Mouse (Mus musculus) MEL (cell line): ENCODE results near the gene Myh10.

Experiments
- CHD2 ChIP-seq: IDR thresholded peaks from 2 replicates; pipeline ENCODE4 v1.6.1; 2011; ENCODE audit warnings: low read length, improper control_type of control experiment
- CTCF ChIP-seq, 3 experiments: IDR thresholded peaks in 2 of 3; conservative IDR thresholded peaks in 1 of 3; 2 replicates each; pipeline ENCODE4 v1.5.1; 2011 to 2012; ENCODE audit warnings: low read length in 3 of 3, low read depth in 2 of 3, mild to moderate bottlenecking in 2 of 3, improper control_type of control experiment in 1 of 3, inconsistent platforms in 1 of 3, mixed read lengths in 1 of 3, moderate library complexity in 1 of 3; ENCODE audit not compliant: control insufficient read depth in 1 of 3, insufficient read depth in 1 of 3, poor library complexity in 1 of 3, severe bottlenecking in 1 of 3
- ELF1 ChIP-seq: IDR thresholded peaks from 2 replicates; pipeline ENCODE4 v1.6.1; 2014; ENCODE audit warnings: low read depth, mild to moderate bottlenecking, inconsistent platforms, low read length, improper control_type of control experiment, moderate library complexity
- EP300 ChIP-seq, 2 experiments: IDR thresholded peaks; 2 replicates each; pipeline ENCODE4 v1.6.1; 2011; ENCODE audit warnings: improper control_type of control experiment in 2 of 2, low read length in 2 of 2, low read depth in 1 of 2, mild to moderate bottlenecking in 1 of 2
- JUND ChIP-seq: IDR thresholded peaks from 2 replicates; pipeline ENCODE4 v1.6.1; 2011; ENCODE audit warnings: low read depth, mild to moderate bottlenecking, improper control_type of control experiment, low read length
- POLR2A ChIP-seq, 2 experiments: IDR thresholded peaks; 2 replicates each; pipeline ENCODE4 v1.6.1; 2011 to 2012; ENCODE audit warnings: low read length in 2 of 2, mild to moderate bottlenecking in 2 of 2, control low read depth in 1 of 2, improper control_type of control experiment in 1 of 2, low read depth in 1 of 2, moderate library complexity in 1 of 2; ENCODE audit not compliant: control insufficient read depth in 1 of 2, insufficient read depth in 1 of 2, poor library complexity in 1 of 2
- SIN3A ChIP-seq: IDR thresholded peaks from 2 replicates; pipeline ENCODE4 v1.6.1; 2012; ENCODE audit warnings: low read length, improper control_type of control experiment, inconsistent platforms
- USF2 ChIP-seq, 2 experiments: IDR thresholded peaks; 2 replicates each; pipeline ENCODE4 v1.6.1; 2011 to 2012; ENCODE audit warnings: improper control_type of control experiment in 2 of 2, low read length in 2 of 2, borderline replicate concordance in 1 of 2, inconsistent platforms in 1 of 2, low read depth in 1 of 2, mild to moderate bottlenecking in 1 of 2; ENCODE audit not compliant: insufficient read depth in 1 of 2
- ZC3H11A ChIP-seq: IDR thresholded peaks from 2 replicates; pipeline ENCODE4 v1.6.1; 2012; ENCODE audit warnings: low read depth, mild to moderate bottlenecking, inconsistent platforms, low read length, improper control_type of control experiment

DNA sequence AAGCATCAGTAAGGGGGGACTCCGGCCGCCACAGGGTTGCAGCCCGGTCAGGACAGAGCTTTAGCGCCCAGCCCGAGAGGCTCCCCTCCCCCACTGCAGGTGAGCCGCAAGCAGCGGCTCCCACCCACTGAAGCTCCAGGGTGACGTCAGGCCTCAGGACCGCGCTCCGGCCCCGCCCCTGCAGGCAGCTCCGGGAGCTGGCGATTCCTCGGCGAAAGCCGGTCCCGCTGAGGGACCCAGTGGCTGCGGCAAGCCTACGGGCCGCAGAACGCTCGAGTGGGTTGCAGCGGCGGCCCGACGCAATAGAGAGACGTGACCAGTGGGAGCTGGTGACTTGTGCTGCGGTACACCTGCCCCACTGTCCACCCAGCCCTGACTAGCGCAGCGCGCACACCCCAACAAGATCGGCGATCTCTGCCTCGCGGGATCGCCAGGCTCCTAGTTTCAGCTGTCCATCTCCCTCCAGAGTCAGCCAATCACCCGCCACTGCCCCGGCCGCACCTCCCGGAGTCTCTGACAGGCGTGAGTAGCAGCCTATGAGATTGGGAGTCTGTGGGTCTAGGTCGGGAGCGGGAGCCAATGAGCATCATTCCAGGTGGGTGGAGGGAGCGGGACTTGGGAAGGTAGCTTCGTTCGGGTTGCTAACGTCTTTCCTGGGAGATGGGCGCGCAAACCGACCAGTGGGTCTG, at the start of gene Myh10:
- TF ChIP-seq ELF1: no peak
- no peak for TF ChIP-seq CTCF (IDR thresholded peaks at IDR 0.05 in 2 of 3, conservative IDR thresholded peaks at IDR 0.05 in 1 of 3; ENCODE audit: control insufficient read depth in 1 of 3, insufficient read depth in 1 of 3, low read depth in 2 of 3, low read length in 3 of 3, poor library complexity in 1 of 3, severe bottlenecking in 1 of 3)
- no peak for TF ChIP-seq ZC3H11A
- peak; percentile 80 for TF ChIP-seq SIN3A
- TF ChIP-seq USF2 (IDR thresholded peaks at IDR 0.05; ENCODE audit: borderline replicate concordance in 1 of 2, insufficient read depth in 1 of 2, low read depth in 1 of 2, low read length in 2 of 2): no peak
- TF ChIP-seq CHD2: peak; percentile 90
- TF ChIP-seq JUND: no peak
- TF ChIP-seq POLR2A (IDR thresholded peaks at IDR 0.05; ENCODE audit: control insufficient read depth in 1 of 2, insufficient read depth in 1 of 2, low read depth in 1 of 2, low read length in 2 of 2, poor library complexity in 1 of 2): peak; percentile 91 to 93
- no peak; a peak in 2 of 4 replicates for TF ChIP-seq EP300 (IDR thresholded peaks at IDR 0.05; ENCODE audit: low read depth in 1 of 2, low read length in 2 of 2)
